Mouse (Mus musculus) E14TG2a.4 (cell line): ENCODE measurements around the gene Nfe2l2.
A peak's percentile ranks its signal among the peaks of the same experiment; 100 is the strongest.
"Not testable (repeated sequence)": the region's sequence is repeated elsewhere in the genome, so short reads cannot be mapped to it uniquely, and the experiment has no call there.

ENCODE experiments used
- H3K27me3 ChIP-seq: 2 replicates; pipeline ENCODE4 v1.6.1; 2014; ENCODE audit warnings: low read length, control low read depth; ENCODE audit not compliant: insufficient read depth
- H3K36me3 ChIP-seq: 2 replicates; pipeline ENCODE4 v1.6.1; 2014; ENCODE audit warnings: low read length, control low read depth; ENCODE audit not compliant: insufficient read depth
- H3K4me1 ChIP-seq: replicated peaks from 2 replicates; pipeline ENCODE4 v1.6.1; 2014; ENCODE audit warnings: low read depth, low read length, control low read depth
- H3K4me3 ChIP-seq: replicated peaks from 2 replicates; pipeline ENCODE4 v1.5.1; 2014; ENCODE audit warnings: mild to moderate bottlenecking, low read length
- H3K9me3 ChIP-seq: 2 replicates; pipeline ENCODE4 v1.6.1; 2014; ENCODE audit warnings: low read length, control low read depth
- CTCF ChIP-seq: conservative IDR thresholded peaks from 2 replicates; pipeline ENCODE4 v1.5.1; 2014; ENCODE audit warnings: low read length
- NANOG ChIP-seq: IDR thresholded peaks from 2 replicates; pipeline ENCODE4 v1.6.1; 2014; ENCODE audit warnings: borderline replicate concordance, low read length, mixed read lengths
- POU5F1 ChIP-seq: IDR thresholded peaks from 2 replicates; pipeline ENCODE4 v1.6.1; 2014; ENCODE audit warnings: low read length, borderline replicate concordance

The Nfe2l2 gene

DNA sequence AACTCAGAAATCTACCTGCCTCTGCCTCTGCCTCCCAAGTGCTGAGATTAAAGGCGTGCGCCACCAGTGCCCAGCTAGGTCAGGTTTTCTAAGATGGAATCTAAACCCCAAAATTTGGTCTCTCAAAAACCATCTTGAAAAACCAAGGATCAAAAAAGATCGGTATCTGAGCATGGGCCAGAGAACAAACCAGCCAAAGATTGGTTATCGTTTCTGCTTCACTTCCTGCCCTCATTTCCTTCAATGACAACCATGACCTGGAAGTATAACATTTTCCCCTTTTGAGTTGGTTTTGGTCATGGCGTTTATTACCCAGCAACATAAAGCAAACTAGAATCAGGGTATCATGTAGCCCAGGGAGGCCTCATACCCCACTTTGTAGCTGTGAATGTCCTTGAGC, 47.5 kb downstream of the Nfe2l2 start:
- Histone ChIP-seq H3K4me1 (peaks cover 39% of the 10 kb centered on the region), H3K9me3 (no peaks in the 10 kb centered on the region), H3K36me3 (peaks cover 21% of the 10 kb centered on the region), H3K4me3 (no peak overlapping the region), H3K27me3 (no peaks in the 10 kb centered on the region)
- no peak for TF ChIP-seq NANOG
- no peak for TF ChIP-seq POU5F1

DNA sequence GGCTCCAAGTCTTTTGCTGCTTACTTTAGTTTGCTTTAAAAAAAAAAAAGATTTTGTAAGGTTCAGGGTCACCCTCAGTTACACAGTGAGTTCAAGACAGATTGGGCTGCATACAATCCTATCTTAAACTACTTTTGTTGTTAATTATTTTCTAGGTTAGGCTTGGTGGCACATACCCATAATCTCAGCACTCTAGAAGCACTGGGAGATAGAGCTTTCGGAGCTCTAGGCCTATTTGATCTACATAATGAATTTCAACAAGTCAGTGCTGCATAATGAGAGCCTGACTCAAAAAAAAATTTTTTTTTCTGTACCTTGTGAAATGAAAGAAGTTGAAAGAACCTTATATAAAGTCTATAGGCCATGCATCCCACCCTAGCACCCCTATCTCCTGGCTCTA, 49.8 kb downstream of the Nfe2l2 start:
- Histone ChIP-seq H3K9me3 (no peaks in the 10 kb centered on the region), H3K4me3 (no peak overlapping the region), H3K36me3 (no peaks in the 10 kb centered on the region), H3K27me3 (no peaks in the 10 kb centered on the region), H3K4me1 (peaks cover 33% of the 10 kb centered on the region)
- TF ChIP-seq POU5F1 (no peak), NANOG (no peak), CTCF (no peak)

DNA sequence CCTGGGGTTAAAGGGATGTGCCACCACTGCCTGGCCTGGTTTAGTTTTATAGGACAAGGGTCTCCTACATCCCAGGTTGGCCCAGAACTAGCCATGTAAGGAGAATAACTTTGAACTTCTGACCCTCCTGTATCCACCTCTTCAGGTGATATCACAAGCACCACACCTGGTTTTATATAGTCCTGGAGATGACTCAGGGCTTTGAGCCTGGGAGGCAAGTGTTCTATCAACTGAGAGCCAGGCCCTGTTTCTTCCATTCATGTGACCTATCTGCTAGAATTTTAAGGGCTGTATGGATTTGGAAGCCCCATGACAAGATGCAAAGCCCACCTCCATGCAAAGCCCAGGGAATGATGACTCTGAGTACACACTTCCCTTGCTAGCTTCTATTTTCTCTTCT, 51.3 kb downstream of the Nfe2l2 start:
- peaks cover 33% of the 10 kb centered on the region for H3K4me1 ChIP-seq
- H3K27me3 ChIP-seq = no peaks in the 10 kb centered on the region
- no peaks in the 10 kb centered on the region for H3K9me3 ChIP-seq
- TF ChIP-seq CTCF (no peak), NANOG (no peak), POU5F1 (no peak)
- H3K4me3 ChIP-seq = no peak overlapping the region
- no peaks in the 10 kb centered on the region for H3K36me3 ChIP-seq

DNA sequence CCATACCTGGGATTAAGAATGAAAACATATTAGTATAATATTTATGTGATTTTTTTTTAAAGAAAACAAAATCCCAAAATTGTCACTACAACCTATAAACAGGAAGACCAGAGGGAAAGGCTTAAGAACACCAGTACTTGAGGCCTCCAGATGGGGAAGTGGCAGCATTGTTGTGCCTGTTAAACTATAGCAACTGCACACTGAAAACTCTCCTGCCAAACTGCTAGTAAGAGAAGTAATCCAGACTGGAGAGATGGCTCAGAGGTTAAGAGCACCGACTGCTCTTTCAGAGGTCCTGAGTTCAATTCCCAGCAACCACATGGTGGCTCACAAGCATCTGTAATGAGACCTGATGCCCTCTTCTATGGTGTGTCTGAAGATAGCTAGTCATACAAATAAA, 54.0 kb downstream of the Nfe2l2 start:
- TF ChIP-seq CTCF (no peak), POU5F1 (no peak)
- Histone ChIP-seq H3K9me3 (no peaks in the 10 kb centered on the region), H3K4me1 (peaks cover 11% of the 10 kb centered on the region), H3K27me3 (no peaks in the 10 kb centered on the region), H3K36me3 (no peaks in the 10 kb centered on the region), H3K4me3 (no peak overlapping the region)

DNA sequence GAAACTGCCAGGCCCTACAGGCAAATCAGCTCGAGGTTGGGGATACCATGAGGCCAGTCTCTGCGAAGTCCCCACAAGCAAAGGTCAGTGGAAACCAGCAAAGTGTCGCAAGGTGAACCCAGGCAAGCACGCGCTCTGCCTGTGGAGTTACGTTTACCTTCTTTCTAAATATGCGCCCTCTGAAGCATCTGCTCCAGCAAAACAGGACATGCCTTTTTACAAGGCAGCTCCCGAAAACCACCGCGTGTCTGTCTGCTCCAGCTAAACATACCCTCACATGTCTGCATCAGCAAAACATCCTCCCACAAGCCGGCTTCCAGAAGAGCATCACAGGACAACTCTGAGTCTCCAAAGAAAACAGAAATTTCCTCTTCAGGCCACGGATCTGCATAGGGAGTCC, 59.2 kb downstream of the Nfe2l2 start:
- peaks cover 25% of the 10 kb centered on the region for H3K4me1 ChIP-seq
- TF ChIP-seq POU5F1 (no peak), CTCF (no peak), NANOG (no peak)
- H3K36me3 ChIP-seq = peaks cover 5% of the 10 kb centered on the region; the same call in 1 of the 2 replicates
- peak overlapping the region; percentile 37; the same call in 1 of the 2 replicates for H3K4me3 ChIP-seq
- no peaks in the 10 kb centered on the region for H3K27me3 ChIP-seq
- H3K9me3 ChIP-seq = no peaks in the 10 kb centered on the region

DNA sequence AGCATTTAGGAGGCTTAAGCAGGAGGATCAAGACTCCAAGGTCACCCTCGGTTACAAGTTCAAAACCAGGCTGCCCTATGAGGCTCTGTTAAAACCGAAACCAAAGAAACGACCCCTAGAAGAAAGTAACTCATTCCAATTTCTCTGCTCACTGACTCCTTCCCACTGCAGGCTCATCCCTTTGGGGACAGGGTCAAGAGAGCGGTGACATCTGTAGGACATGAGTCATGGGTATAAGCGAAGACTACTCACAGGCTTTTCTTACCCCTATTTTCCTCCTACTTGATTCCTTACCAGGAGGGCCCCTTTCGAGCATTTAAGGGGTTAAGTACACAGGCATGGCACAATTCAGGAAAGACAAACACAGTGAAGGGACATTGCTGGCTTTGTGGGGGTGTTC, 60.5 kb downstream of the Nfe2l2 start:
- no peak overlapping the region for H3K4me3 ChIP-seq
- H3K4me1 ChIP-seq = peaks cover 25% of the 10 kb centered on the region
- no peaks in the 10 kb centered on the region for H3K27me3 ChIP-seq
- no peak for TF ChIP-seq POU5F1
- no peak for TF ChIP-seq CTCF
- no peak for TF ChIP-seq NANOG
- H3K36me3 ChIP-seq = peaks cover 5% of the 10 kb centered on the region; the same call in 1 of the 2 replicates
- no peaks in the 10 kb centered on the region for H3K9me3 ChIP-seq

DNA sequence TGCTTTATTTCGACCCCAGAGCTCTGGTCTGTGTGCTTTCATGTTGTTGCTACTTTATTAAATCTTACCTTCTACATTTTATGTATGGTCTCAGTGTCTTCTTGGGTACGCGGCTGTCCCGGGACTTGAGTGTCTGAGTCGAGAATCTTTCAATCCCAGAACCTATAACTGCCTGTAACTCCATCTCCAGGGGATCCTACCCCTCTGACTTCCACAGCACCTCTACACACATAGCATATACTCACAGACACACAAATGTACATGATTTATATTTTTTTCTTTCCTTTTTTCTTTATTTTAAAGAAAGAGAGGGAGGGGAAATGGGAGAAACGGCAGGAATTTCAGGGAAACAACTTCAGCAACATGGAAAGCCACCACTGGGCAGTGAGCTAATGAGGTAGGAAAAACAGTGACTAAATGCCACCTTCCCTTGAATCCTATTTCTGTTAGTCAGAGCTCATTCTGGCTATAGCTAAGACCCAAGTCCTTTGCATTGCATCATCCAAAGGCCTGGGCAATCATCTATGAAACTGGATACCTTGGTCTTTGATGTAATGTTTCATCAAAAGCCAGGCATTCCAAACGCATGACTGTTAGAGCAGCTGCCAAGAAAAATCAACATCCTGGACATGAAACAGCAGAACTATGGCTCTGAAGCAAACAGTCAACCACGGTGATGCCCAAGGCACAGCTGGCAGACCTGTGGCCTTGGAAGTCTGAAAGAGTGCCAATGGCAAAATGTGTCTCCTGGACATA, 61.5 kb downstream of the Nfe2l2 start:
- H3K9me3 ChIP-seq = no peaks in the 10 kb centered on the region
- no peaks in the 10 kb centered on the region for H3K27me3 ChIP-seq
- H3K36me3 ChIP-seq = peaks cover 5% of the 10 kb centered on the region; the same call in 1 of the 2 replicates
- no peak for TF ChIP-seq CTCF
- no peak for TF ChIP-seq POU5F1
- TF ChIP-seq NANOG = no peak
- no peak overlapping the region for H3K4me3 ChIP-seq
- H3K4me1 ChIP-seq = peaks cover 25% of the 10 kb centered on the region

DNA sequence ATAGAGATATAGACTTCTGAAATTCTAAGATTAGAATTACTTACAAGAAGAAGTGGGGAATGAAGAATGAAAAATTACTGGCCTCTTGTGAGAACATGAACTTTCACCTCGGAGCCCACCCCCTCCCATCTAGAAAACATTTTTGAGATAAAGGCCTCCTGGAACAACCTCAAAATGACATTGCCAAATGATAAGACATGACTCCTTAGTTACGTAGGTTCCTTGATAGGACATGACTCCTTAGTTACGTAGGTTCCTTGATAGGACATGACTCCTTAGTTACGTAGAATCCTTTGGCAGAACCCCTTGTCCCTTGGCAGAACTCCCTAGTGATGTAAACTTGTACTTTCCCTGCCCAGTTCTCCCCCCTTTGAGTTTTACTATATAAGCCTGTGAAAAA, 62.1 kb downstream of the Nfe2l2 start:
- H3K9me3 ChIP-seq, H3K4me3 ChIP-seq, H3K36me3 ChIP-seq, H3K27me3 ChIP-seq: not testable (repeated sequence)
- peaks cover 27% of the 10 kb centered on the region for H3K4me1 ChIP-seq

DNA sequence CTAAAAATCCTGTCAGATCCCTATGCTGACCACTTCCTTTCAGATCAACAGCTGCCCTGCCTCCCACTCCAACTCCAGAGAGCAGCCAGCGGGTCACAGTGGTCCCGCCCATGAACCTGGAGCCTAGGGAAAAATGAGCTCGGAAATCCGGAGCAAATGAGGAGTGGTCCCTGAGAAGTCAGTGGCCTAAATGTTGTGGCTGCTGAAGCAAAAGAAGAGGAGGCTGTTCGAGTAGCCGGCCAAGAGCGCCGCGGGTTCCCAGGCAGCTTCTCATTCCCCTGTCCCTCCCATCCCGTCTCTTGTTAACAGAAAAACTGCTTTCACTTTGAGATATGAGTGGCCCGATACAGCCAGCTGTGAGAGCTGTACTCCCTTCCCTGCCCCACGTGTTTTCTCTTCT, 64.9 kb downstream of the Nfe2l2 start:
- H3K4me3 ChIP-seq, H3K27me3 ChIP-seq, H3K36me3 ChIP-seq, H3K9me3 ChIP-seq: not testable (repeated sequence)
- H3K4me1 ChIP-seq = peaks cover 33% of the 10 kb centered on the region

DNA sequence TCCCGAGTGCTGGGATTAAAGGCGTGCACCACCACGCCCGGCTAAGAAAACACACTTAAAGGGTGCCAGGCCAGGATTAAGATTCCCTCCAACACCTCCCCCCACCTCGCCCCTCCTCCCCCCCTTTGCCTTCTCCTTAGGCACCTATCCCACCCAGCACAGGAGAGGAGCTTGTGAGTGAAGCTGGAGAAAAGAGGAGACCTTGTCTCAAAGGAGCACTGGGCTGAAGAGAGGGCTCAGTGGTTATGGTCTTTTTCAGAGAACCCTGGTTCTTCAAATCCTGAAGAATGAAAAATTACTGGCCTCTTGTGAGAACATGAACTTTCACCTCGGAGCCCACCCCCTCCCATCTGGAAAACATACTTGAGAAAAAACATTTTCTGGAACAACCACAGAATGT, 66.6 kb downstream of the Nfe2l2 start:
- H3K4me3 ChIP-seq, H3K36me3 ChIP-seq, H3K27me3 ChIP-seq, H3K9me3 ChIP-seq: not testable (repeated sequence)
- H3K4me1 ChIP-seq = peaks cover 31% of the 10 kb centered on the region
